Mouse (Mus musculus) ZHBTc4 (cell line): ENCODE results near the gene Usf1.

Experiments
- DNase-seq: peaks from one replicate; pipeline ENCODE4 v3.0.0-alpha.2; 2011; ENCODE audit warnings: low read depth, low spot score

Gene Usf1

DNA sequence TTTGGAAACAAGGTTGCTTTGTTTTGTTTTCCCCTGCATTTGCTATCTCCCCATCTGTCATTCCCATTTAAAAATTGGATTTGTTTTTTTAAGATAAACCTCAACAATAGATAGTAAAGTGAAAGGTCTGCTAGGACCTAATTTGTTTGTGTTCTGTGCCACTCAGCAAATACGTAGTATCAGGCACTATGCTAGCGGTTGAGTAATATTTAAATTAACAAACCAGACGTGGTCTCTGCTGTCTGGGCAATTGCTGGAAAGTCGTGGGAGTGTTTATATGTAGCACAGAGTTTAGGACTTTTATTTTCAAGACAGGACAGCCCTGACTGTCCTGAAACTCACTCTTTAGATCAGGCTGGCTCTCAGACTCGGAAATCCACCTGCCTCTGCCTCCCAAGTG lies 41.4 kb downstream of the Usf1 start:
- no peak for DNase-seq

- DNase-seq: peak; percentile 47
Measured at GRCm38 (mm10) chr1:171452923-171453322, 41.8 kb downstream of the Usf1 start.

DNA sequence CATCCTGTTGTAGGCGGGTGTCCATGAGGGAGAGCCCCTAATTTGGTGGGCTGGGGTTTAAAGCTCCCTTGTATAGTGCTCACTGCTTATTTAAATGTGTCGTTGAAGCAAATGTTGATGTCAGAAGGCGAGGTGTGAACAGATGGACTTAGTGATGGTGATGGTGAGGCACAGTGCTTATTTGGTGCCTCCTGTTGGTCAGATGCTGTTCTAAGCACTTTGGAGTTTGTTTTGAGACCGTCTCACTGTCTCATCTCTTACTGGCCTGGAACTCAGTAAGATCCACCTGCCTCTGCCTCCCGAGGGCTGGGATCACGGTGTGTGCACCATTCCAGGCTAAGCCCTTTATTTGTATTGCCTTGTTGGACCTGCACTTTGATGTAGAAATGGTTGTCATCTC lies 43.8 kb downstream of the Usf1 start:
- DNase-seq: no peak

DNA sequence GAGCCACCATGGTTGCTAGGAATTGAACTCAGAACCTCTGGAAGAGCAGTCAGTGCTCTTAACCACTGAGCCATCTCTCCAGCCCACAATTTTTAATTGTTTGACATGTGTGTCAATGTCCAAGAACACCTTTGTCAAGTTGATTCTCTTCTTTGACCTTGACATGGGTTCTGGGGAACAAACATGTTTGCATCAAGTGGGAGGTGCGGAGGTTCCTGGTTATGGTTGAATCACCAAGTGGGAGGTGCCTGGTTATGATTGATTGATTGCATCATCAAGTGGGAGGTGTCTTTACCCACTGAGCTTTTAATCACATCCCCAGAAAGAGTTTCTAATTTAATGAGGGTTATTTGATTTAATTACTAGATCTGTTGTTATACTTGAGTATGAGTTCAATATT lies 46.5 kb downstream of the Usf1 start:
- DNase-seq: no peak

DNA sequence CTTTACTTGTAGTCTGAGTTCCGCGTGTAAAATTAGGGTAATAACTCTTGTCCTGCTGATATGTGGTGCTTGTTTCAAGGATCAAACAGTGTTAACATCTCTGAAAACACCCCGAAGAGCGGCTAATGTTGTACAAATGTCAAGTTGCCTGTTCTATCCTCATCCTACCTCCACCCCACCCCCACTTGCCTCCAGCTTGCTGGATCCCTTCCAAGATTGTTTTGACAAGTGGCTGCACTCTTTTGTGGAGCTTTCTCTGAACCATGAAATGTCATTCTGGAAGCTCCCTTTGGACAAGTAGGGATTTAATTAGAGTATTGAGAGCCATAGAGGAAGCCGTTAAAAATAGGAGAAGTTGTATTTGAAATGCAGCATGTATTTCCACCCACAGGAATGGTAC lies 48.7 kb downstream of the Usf1 start:
- no peak for DNase-seq

GRCm38 (mm10) chr1:171460551-171461503 lies 49.7 kb downstream of the Usf1 start:
- peak; percentile 51 for DNase-seq

- DNase-seq: no peak
Measured at GRCm38 (mm10) chr1:171463133-171463532, 52.0 kb downstream of the Usf1 start.

GRCm38 (mm10) chr1:171465749-171466412 lies 54.8 kb downstream of the Usf1 start:
- DNase-seq: peak; percentile 86

DNA sequence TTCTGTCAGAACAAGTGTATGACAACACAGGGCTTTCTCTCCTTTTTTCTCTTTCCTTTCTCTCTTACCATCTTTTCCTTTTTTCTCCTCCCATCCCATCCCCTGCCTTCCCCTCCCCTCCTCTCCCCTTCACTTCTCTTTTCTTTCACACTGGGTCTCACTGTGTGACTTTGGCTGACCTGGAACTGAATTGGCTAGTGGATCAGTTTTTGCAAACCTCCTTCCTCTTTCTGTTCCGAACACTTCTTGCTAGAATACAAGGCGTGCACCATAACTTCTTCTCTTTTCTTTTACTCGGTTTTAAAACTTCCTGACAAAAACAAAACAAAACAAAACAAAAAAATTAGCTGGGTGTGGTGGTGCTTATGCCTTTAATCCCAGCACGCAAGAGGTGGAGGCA lies 55.5 kb downstream of the Usf1 start:
- no peak for DNase-seq
